Mouse (Mus musculus) heart, adult 11 months (tissue): Measurements from ENCODE around the gene Nrf1.

ENCODE experiments used
- DNase-seq: peaks from one replicate; pipeline ENCODE4 v3.0.0; 2022

Gene Nrf1

DNA sequence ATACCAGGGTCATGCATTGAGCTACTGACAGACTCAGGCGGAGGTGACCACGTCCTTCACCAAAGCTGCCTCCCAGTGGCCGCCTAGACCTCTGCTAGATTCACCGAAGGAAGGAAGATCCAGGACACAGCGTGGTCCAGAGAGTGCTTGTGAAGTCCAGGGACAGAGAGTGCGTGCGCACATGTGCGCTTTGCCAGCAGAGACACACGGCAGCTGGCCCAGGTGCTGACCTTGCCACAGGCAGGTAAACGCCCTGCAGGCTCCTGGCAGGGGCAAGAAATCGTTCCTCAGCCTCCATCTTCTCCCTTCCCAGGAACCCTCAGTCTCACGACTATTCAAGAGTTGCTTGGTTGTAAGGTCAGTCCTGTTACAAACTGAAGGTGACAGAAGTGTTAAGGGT, 104.4 kb downstream of the Nrf1 start:
- no peak for DNase-seq

- DNase-seq, result peak; percentile 91
Observed at GRCm38 (mm10) chr6:30152649-30153048, 104.9 kb downstream of the Nrf1 start.

DNA sequence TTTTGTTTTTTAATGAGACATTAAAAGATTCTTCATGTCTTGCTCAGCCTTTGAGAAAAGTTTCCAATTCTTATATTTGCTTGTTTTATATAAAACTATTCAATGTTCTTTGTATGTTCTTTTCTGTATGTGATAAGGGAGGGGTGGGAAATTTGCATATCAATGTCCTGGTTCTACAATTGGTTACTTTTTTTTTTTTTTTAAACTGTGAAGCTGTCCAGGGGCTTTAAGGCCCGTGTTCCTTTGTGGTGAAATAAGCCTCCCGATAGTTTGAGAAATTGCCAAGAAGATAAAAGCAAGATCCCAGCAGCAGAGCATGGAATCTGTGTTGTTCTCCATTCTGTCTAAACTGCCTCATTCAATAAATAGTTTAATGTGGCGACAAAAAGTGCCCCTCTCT, 105.3 kb downstream of the Nrf1 start:
- DNase-seq, result no peak

- DNase-seq, result no peak
Observed at GRCm38 (mm10) chr6:30153733-30154415, 106.1 kb downstream of the Nrf1 start.

DNA sequence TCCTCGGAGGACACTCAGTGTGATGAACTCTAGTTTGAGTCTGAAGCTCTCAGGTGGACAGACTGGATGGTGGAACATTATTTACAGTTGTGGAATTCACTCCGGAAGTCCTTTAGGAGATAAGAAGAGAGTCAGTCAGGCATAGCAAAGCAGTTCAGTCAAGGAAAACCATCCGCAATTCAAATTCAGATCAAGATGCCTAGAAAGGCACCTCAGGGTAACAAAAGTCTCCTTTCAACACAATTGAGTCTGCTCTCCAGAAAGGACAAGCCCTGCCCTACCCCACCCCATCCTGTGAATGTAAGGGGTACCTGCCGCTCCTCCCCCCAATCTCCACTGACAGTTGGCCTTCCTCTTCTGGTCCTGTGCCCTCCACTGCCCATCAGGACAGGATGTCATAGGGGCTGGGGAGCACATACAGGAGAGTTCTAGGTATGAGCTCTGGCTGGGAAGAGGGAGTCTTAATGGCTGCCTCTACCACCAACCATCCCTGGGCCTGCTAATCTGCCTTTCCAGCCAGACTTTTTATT, 111.8 kb downstream of the Nrf1 start:
- no peak for DNase-seq

DNA sequence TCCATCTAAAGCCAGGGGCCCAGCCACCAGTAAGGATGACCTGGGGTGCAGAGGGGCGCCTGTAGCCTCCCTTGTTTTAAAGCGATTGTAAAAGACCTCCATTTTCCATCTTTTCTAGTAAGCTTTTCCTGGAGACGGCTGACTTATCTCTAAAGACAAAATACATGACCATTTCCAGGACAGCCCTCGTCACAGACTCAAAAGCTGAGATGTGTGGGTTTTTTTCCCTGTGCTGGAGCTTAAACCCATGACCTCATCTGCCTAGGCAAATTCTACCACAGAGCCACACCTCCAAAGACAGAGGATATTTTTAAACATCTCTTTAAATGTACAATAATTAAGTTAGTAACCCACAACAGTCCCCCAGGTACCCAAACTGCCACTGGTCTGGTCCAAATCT, 112.6 kb downstream of the Nrf1 start:
- no peak for DNase-seq

DNA sequence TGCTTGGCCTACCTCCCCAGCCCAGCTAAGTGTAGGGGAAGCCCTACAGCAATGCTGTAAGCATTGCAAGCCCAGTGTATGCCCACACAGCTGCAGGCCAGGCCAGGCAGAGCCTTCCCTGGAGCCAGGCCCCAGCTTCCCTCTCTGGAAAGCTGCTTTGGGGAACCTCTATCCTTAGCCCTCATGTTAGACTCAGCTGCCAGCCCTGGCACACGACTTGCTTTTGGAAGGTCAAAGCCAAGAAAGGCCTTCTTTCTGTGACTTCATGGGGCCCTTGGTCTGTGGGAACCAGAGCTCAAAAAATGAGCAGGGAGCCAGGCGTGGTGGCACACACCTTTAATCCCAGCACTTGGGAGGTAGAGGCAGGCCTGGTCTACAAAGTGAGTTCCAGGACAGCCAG, 113.8 kb downstream of the Nrf1 start:
- DNase-seq, result no peak

DNA sequence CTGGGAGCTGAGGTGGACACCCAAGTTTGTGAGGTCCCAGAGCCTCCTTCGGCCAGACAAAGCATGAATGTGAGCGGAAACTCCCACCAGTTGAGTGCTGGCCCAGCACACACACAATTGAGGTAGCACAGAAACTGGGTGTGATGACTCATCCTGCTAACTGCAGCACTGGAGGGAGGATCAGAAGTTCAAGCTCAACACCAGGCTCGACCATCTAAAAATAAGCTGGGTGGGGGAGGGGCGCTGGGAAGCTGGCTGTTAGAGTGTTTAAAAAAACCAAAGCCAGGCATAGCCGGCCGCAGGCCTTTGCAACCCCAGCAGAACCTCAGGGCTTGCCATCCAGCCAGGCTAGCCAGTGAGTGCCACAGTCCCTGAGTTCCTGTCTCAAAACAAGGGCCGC, 114.3 kb downstream of the Nrf1 start:
- DNase-seq, result no peak

- DNase-seq, result peak; percentile 85
Observed at GRCm38 (mm10) chr6:30166349-30166748, 118.6 kb downstream of the Nrf1 start.

GRCm38 (mm10) chr6:30167192-30167591, 119.4 kb downstream of the Nrf1 start:
- DNase-seq, result no peak

DNA sequence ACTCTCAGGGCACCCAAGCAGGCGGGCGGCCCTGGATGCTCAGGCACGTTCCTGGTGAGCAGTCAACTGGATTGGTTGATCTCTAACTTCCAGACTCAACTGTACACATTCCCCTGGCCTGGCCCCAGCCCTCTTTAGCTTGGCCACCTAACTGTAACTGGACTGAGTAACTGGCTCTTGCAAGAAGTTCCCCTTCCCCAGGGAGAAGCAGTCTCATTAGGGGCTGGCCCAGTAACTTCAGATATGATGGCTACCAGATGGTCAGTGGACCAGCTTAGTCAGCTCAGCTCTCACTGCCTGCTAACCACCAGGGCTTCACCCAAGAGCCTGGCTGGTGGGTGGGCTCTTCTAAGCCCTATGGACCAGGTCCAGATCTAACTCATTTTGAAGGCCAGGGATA, 120.5 kb downstream of the Nrf1 start:
- DNase-seq, result peak; percentile 95

DNA sequence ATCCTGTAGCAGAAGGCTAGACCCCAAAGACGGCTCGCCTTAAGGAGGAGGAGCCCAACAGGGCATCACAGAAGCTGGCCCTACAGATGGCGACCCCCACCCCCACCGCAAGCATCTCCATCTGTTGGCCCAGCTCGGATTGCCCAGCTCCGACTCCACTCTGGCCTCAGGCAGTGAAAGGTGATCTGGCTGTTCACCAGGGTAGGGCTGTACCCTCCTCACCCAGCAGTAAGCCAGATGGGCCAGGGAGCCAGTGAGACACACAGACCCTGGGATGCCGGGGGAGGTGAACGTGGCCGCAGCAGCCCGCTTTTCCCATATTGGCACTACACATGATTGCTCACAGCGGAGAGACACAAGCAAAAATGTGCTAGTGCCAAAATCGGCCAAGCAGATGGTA, 121.4 kb downstream of the Nrf1 start:
- DNase-seq, result no peak

DNA sequence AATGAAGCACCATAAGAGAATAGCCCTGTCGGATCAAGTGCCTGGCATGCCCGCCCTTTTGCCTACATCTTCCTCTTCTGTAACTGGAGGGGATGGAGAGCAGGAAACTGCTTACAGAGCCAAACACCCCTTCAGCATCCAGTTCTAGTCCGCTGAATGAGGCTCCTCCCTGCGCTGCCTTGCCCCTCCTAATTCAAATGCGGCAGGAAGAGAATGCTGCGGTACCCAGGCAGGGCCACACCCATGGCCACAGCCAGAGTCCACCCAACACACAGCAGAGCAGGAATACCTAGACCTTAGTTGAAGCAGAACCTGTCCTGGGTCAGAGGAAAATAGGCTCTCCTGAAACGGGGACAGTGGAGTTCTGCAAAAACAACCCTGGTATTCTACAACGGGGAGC, 123.4 kb downstream of the Nrf1 start:
- DNase-seq, result no peak

GRCm38 (mm10) chr6:30171967-30172366, 124.2 kb downstream of the Nrf1 start:
- no peak for DNase-seq

GRCm38 (mm10) chr6:30172441-30172819, 124.6 kb downstream of the Nrf1 start:
- no peak for DNase-seq

DNA sequence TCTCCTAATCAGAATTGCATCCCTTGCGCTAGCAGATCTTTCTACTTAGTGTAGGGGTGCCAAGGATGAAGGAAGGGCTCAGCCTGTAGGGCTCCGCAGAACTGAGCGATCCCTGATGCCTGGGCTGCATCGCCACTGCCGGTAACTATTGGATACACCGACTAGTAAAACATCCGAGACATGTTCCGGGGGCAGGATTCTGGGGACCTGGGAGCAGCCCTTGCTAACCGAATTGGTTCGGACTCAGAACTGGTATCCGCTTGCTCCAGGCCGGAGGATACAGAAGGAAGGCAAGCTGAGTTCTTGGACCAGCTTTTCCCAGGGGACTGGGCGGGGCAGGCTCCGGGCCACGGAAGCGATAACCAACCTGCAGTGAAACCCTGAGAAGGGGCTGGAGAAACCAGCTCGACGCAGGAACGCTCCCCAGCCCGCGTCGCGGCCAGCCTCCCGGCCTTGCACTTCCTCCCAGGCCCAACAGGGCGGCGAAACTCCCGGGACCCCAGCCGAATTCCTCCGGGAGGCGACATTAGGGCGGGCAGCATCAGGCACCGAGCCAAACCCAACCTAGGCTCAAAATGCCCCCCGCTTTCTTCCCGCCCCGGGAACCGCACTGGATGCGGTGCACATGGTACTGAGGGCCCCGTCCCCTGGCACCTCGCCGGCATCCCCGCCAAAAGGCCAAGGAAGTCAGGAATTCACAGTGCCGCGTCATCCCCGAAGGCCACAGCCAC, 125.2 kb downstream of the Nrf1 start:
- peak; percentile 90 for DNase-seq

DNA sequence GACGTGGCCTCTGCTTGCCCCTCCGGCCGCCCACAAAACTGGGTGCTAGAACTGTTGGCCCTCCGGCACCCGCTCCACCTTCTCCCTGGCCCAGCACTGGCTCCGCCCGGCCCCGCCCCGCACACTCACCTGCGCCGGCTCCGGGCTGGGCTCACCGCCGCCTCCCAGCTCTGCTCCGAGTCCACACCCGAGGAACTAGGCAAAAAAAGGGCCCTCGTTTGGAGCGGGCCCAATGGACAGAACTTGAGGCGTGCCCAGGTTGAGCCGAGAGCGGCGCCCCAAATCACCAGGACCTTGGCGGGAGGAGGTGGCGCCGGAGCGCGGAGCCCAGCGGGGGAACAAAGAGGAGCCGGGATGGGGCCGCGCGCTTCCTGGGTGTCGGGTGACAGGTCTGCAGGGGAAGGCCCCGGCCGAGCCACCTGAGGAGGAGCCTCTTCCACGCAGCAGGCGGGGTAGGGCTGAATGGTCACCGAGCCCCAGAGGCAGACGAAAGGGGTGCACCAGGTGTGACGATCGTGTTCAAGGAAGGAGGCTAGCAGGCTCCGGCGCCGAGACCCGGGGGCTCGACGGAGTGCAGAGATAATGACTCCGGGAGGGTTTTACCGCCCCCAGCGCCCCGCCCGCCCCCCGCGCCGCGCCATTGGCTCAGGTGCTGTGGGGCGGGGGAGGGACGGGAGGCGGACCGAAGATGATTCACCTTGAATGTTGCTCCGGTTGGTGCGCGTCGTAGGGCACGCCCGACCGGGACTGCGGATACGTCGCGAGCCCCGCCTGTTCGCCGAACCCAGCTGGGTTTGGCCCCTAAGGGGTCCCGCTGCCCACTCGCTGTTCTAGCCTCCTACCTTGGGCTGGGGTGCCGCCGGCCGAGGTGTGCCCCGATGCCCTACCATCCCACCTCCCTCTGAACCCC, 126.0 kb downstream of the Nrf1 start:
- no peak for DNase-seq

GRCm38 (mm10) chr6:30174461-30175224, 126.9 kb downstream of the Nrf1 start:
- DNase-seq, result no peak

DNA sequence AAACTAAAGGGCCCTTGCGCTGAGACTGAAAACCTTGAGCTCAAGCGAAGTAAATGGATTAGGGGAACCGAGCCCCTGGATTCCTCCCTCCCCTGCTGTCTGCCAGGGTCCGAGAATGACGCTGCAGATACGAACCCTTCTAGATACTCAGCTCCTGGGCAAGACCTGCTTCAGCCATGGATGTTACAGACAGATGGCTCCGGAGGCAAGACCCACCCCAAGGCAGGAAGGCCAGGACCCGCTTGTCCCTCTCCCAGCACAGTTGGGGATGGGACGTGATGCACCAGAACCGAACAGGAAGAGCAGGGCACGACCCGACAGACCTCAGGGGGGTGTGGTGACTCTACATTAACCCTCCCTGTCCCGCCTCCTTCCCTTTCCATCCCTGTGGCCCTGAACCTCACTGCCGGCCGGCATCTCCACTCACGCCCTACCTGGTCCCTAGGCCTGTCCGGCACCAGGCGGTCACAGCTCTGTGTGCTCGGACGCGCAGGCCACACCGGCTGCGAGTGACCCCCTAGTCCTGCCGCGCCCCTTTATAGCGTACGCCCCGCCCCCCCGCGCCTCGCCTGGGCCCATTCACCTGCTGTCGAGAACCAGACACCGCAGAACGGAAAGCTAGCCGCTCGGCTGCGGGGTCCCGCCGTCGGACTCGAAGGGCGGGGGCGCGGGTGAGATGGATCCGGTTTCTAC, 127.6 kb downstream of the Nrf1 start:
- no peak for DNase-seq

DNA sequence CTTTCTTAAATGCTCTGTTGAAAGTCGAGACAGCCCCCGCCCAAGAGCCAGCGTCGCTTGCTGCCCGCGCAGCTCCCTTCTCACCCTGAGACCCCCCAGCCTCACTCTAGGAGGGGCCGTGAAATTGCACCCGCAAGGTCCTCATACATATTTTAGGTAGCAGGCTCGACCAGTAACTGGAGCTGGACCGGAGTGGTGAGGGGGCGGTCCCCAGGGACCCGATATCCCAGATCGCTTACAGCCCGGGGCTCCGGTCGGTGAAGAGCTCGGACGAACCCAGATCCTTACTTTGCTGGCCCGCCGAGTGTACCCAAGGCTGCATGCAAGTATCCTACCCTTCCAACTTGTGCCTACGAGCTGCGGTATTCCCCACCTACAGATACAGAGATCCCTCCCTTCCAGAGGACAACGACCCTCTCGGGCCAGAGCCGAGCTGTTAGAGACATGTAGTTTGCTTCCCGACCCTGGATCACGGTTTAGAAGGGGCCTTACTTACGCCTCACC, 128.2 kb downstream of the Nrf1 start:
- DNase-seq, result no peak

DNA sequence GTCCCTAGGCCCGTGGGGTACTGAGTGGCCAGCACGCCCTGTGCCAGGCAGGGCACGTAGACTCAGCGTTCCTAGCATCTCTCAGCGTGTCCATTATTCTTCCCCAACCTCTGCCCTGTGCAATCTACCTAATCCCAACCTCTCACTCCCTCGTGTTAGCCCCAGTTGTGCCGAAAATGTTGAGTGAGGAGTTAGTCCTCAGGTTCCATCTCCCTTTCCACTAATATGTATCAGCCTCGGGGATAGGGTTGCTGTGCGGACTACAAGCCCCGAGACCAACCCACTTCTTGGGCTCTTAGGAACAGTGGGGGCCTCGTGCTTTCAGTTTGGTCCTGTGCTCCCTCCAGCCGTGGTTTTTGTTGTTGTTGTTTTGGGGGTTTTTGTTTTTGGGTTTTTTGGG, 128.7 kb downstream of the Nrf1 start:
- no peak for DNase-seq

DNA sequence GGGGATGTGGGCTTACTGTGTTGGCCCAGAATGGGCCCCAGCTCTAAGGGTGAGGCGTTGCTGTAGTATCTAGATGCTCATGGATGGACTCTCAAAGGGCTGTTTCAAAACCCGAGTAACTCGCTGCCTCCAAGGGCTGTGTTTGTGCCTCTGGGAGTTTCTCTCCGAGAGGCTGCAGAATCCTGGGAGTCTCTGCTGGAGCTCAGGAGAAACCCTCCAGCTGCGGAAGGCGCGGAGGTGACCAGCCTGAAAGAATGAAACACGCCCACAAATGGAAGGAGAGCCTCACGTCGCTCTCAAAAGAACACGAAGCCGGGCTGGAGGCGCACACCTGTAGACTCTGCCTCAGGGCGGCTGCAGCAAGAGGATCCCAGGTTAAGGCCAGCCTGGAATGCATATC, 129.5 kb downstream of the Nrf1 start:
- DNase-seq, result peak; percentile 81
